Mouse (Mus musculus): ENCODE measurements around the gene Psmf1. TPM values are rescaled to one million over a fixed set of nuclear protein-coding genes. Genes with fewer than 3 reads are reported as not detected.

Gene Psmf1
- total and polyA plus RNA-seq, 3 experiments: 26.8 to 62.0 (median 54.8) TPM

- Histone ChIP-seq H3K4me3 (ENCODE audit: low read depth, low read length) (no peak overlapping the region), H3K36me3 (replicated peaks) (peaks cover 62% of the 10 kb centered on the region), H3K27me3 (ENCODE audit: insufficient read depth, low read length) (no peaks in the 10 kb centered on the region), H3K4me1 (ENCODE audit: insufficient read depth, low read depth, low read length) (no peaks in the 10 kb centered on the region), H3K9me3 (replicated peaks) (no peaks in the 10 kb centered on the region)
- TF ChIP-seq TAL1 (conservative IDR thresholded peaks at IDR 0.05; ENCODE audit: low read depth, low read length): no peak
- TF ChIP-seq POLR2AphosphoS5 (IDR thresholded peaks at IDR 0.05; ENCODE audit: insufficient replicate concordance, low read depth, low read length): no peak
- no peak for TF ChIP-seq GATA2 (IDR thresholded peaks at IDR 0.05; ENCODE audit: borderline replicate concordance, low read depth, low read length)
- no peak for TF ChIP-seq CTCF (IDR thresholded peaks at IDR 0.05; ENCODE audit: low read depth, low read length)
- no peak for TF ChIP-seq GATA1 (IDR thresholded peaks at IDR 0.05; ENCODE audit: borderline replicate concordance, low read length)
- ATAC-seq (ENCODE audit: extremely low read depth, insufficient number of reproducible peaks, low FRiP score, poor library complexity, severe bottlenecking): no peak
- DNase-seq (ENCODE audit: low spot score): no peak
These were observed 28.5 kb downstream of the Psmf1 start for GRCm38 (mm10) chr2:151715526-151715925.

- Histone ChIP-seq H3K36me3 (replicated peaks) (peaks cover 34% of the 10 kb centered on the region), H3K4me1 (ENCODE audit: insufficient read depth, low read depth, low read length) (no peaks in the 10 kb centered on the region), H3K27me3 (ENCODE audit: insufficient read depth, low read length) (no peaks in the 10 kb centered on the region), H3K4me3 (ENCODE audit: low read depth, low read length) (no peak overlapping the region), H3K9me3 (replicated peaks) (no peaks in the 10 kb centered on the region)
- no peak for ATAC-seq (ENCODE audit: extremely low read depth, insufficient number of reproducible peaks, low FRiP score, poor library complexity, severe bottlenecking)
- peak; percentile 23 for DNase-seq (ENCODE audit: low spot score)
- TF ChIP-seq CTCF (IDR thresholded peaks at IDR 0.05; ENCODE audit: low read depth, low read length): no peak
- TF ChIP-seq TAL1 (conservative IDR thresholded peaks at IDR 0.05; ENCODE audit: low read depth, low read length): no peak
- TF ChIP-seq GATA2 (IDR thresholded peaks at IDR 0.05; ENCODE audit: borderline replicate concordance, low read depth, low read length): no peak
- TF ChIP-seq GATA1 (IDR thresholded peaks at IDR 0.05; ENCODE audit: borderline replicate concordance, low read length): no peak
- no peak for TF ChIP-seq POLR2AphosphoS5 (IDR thresholded peaks at IDR 0.05; ENCODE audit: insufficient replicate concordance, low read depth, low read length)
These were observed 31.3 kb downstream of the Psmf1 start for GRCm38 (mm10) chr2:151712647-151713046.

- peaks cover 6% of the 10 kb centered on the region; the same call in 1 of the 2 replicates for H3K27me3 ChIP-seq (ENCODE audit: insufficient read depth, low read length)
- peaks cover 5% of the 10 kb centered on the region; the same call in 1 of the 2 replicates for H3K9me3 ChIP-seq (replicated peaks)
- TF ChIP-seq GATA1 (IDR thresholded peaks at IDR 0.05; ENCODE audit: borderline replicate concordance, low read length): no peak
- TF ChIP-seq POLR2AphosphoS5 (IDR thresholded peaks at IDR 0.05; ENCODE audit: insufficient replicate concordance, low read depth, low read length): no peak
- no peak for TF ChIP-seq CTCF (IDR thresholded peaks at IDR 0.05; ENCODE audit: low read depth, low read length)
- no peak for TF ChIP-seq GATA2 (IDR thresholded peaks at IDR 0.05; ENCODE audit: borderline replicate concordance, low read depth, low read length)
- no peak for TF ChIP-seq TAL1 (conservative IDR thresholded peaks at IDR 0.05; ENCODE audit: low read depth, low read length)
- H3K4me3 ChIP-seq (ENCODE audit: low read depth, low read length): no peak overlapping the region
- H3K4me1 ChIP-seq (ENCODE audit: insufficient read depth, low read depth, low read length): no peaks in the 10 kb centered on the region
- DNase-seq (ENCODE audit: low spot score) (no peak), ATAC-seq (ENCODE audit: extremely low read depth, insufficient number of reproducible peaks, low FRiP score, poor library complexity, severe bottlenecking) (no peak)
- no peaks in the 10 kb centered on the region for H3K36me3 ChIP-seq (replicated peaks)
These were observed 41.2 kb downstream of the Psmf1 start for GRCm38 (mm10) chr2:151702851-151703190.

GRCm38 (mm10) chr2:151702146-151702850 lies 41.7 kb downstream of the Psmf1 start:
- ATAC-seq (ENCODE audit: extremely low read depth, insufficient number of reproducible peaks, low FRiP score, poor library complexity, severe bottlenecking) (no peak), DNase-seq (ENCODE audit: low spot score) (no peak)
- no peaks in the 10 kb centered on the region for H3K36me3 ChIP-seq (replicated peaks)
- peaks cover 6% of the 10 kb centered on the region; the same call in 1 of the 2 replicates for H3K27me3 ChIP-seq (ENCODE audit: insufficient read depth, low read length)
- H3K9me3 ChIP-seq (replicated peaks): peaks cover 5% of the 10 kb centered on the region; the same call in 1 of the 2 replicates
- H3K4me3 ChIP-seq (ENCODE audit: low read depth, low read length): no peak overlapping the region
- H3K4me1 ChIP-seq (ENCODE audit: insufficient read depth, low read depth, low read length): no peaks in the 10 kb centered on the region
- TF ChIP-seq GATA2 (IDR thresholded peaks at IDR 0.05; ENCODE audit: borderline replicate concordance, low read depth, low read length) (no peak), POLR2AphosphoS5 (IDR thresholded peaks at IDR 0.05; ENCODE audit: insufficient replicate concordance, low read depth, low read length) (no peak), TAL1 (conservative IDR thresholded peaks at IDR 0.05; ENCODE audit: low read depth, low read length) (no peak), GATA1 (IDR thresholded peaks at IDR 0.05; ENCODE audit: borderline replicate concordance, low read length) (no peak), CTCF (IDR thresholded peaks at IDR 0.05; ENCODE audit: low read depth, low read length) (no peak)

- Histone ChIP-seq H3K4me1 (ENCODE audit: insufficient read depth, low read depth, low read length) (no peaks in the 10 kb centered on the region), H3K27me3 (ENCODE audit: insufficient read depth, low read length) (peaks cover 6% of the 10 kb centered on the region; the same call in 1 of the 2 replicates), H3K4me3 (ENCODE audit: low read depth, low read length) (no peak within 1 kb of the TSS), H3K36me3 (replicated peaks) (no peaks in the 10 kb centered on the region), H3K9me3 (replicated peaks) (peaks cover 5% of the 10 kb centered on the region; the same call in 1 of the 2 replicates)
- ATAC-seq (ENCODE audit: extremely low read depth, insufficient number of reproducible peaks, low FRiP score, poor library complexity, severe bottlenecking) (no peak), DNase-seq (ENCODE audit: low spot score) (no peak)
- TF ChIP-seq CTCF (IDR thresholded peaks at IDR 0.05; ENCODE audit: low read depth, low read length) (no peak), GATA1 (IDR thresholded peaks at IDR 0.05; ENCODE audit: borderline replicate concordance, low read length) (no peak), POLR2AphosphoS5 (IDR thresholded peaks at IDR 0.05; ENCODE audit: insufficient replicate concordance, low read depth, low read length) (no peak), GATA2 (IDR thresholded peaks at IDR 0.05; ENCODE audit: borderline replicate concordance, low read depth, low read length) (no peak)
These were observed 42.5 kb downstream of the Psmf1 start, which contains the start of gene Tmem74b for GRCm38 (mm10) chr2:151701231-151702145. TSS of gene Tmem74b (plus strand) at chr2:151702008.

GRCm38 (mm10) chr2:151682976-151683375 lies 61.0 kb downstream of the Psmf1 start:
- ATAC-seq (ENCODE audit: extremely low read depth, insufficient number of reproducible peaks, low FRiP score, poor library complexity, severe bottlenecking) (no peak), DNase-seq (ENCODE audit: low spot score) (no peak)
- H3K4me1 ChIP-seq (ENCODE audit: insufficient read depth, low read depth, low read length): no peaks in the 10 kb centered on the region
- H3K36me3 ChIP-seq (replicated peaks): no peaks in the 10 kb centered on the region
- TF ChIP-seq POLR2AphosphoS5 (IDR thresholded peaks at IDR 0.05; ENCODE audit: insufficient replicate concordance, low read depth, low read length) (no peak), CTCF (IDR thresholded peaks at IDR 0.05; ENCODE audit: low read depth, low read length) (no peak), GATA1 (IDR thresholded peaks at IDR 0.05; ENCODE audit: borderline replicate concordance, low read length) (no peak), GATA2 (IDR thresholded peaks at IDR 0.05; ENCODE audit: borderline replicate concordance, low read depth, low read length) (no peak), TAL1 (conservative IDR thresholded peaks at IDR 0.05; ENCODE audit: low read depth, low read length) (no peak)
- no peak overlapping the region for H3K4me3 ChIP-seq (ENCODE audit: low read depth, low read length)
- peaks cover 9% of the 10 kb centered on the region for H3K27me3 ChIP-seq (ENCODE audit: insufficient read depth, low read length)
- H3K9me3 ChIP-seq (replicated peaks): no peaks in the 10 kb centered on the region
